ENCODE assay signal across 26 mouse cellular contexts in the genomic region with DNA sequence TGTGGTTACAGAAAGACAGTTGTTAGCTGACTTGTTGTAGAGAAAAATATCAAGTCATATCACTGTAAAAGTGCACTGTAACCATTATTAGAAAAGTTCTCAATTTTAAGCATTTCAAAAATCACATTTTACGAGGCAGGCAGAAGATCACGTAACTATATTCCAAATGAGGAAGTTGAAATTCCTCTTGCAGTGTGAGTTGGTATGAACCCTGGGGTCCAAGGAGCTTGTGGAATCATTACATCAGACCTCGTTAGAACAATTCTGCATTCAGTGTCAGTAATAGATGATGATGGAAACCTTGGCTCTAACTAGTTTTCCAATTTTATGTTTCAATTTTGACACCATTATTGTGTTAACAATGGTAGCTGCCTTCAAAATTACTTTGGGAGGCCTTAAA.
"Had no signal": no experiment of that assay in that cellular context is flagged by ENCODE, and none has a peak within 500 bp of the region (broad histone marks: within the 10 kb centered on the region; RNA-seq: fewer than 3 reads in every experiment).

No protein-coding gene starts in this region.

- H3K4me3 ChIP-seq: gastrocnemius, adult 2 months; heart, adult 2 months; heart, embryonic 10.5 days; heart, embryonic 12.5 days; hindbrain, embryonic 13.5 days; hindbrain, embryonic 15.5 days; layer of hippocampus, adult 2 months; left cerebral cortex, adult 2 months; limb, embryonic 10.5 days; limb, embryonic 12.5 days; liver, embryonic 13.5 days; liver, embryonic 15.5 days had no signal

- H3K27ac ChIP-seq: gastrocnemius, adult 2 months; heart, adult 2 months; heart, embryonic 10.5 days; hindbrain, embryonic 13.5 days; hindbrain, embryonic 15.5 days; hindbrain, postnatal 0 days; layer of hippocampus, adult 2 months; left cerebral cortex, adult 2 months; limb, embryonic 10.5 days; limb, embryonic 12.5 days; liver, embryonic 13.5 days; liver, embryonic 15.5 days had no signal

- DNase-seq: gastrocnemius, adult 2 months; gastrocnemius, postnatal 10 days; gastrocnemius, postnatal 25 days; heart, adult 11 months; heart, adult 2 months; heart, postnatal 14 days; heart, postnatal 36 days; kidney, adult 18-20 months; kidney, adult 8-10 months; kidney, postnatal 10 days; kidney, postnatal 25 days; kidney, postnatal 4 days; liver; liver, embryonic 13.5 days had no signal

- H3K9me3 ChIP-seq: heart, embryonic 10.5 days; heart, embryonic 12.5 days; hindbrain, embryonic 13.5 days; hindbrain, embryonic 15.5 days; limb, embryonic 10.5 days; limb, embryonic 12.5 days; liver, embryonic 13.5 days; liver, embryonic 15.5 days had no signal

- H3K36me3 ChIP-seq: heart, embryonic 10.5 days; heart, embryonic 12.5 days; hindbrain, embryonic 13.5 days; hindbrain, embryonic 15.5 days; limb, embryonic 10.5 days; limb, embryonic 12.5 days; liver, embryonic 13.5 days; liver, embryonic 15.5 days had no signal

- H3K27me3 ChIP-seq: heart, embryonic 12.5 days; hindbrain, embryonic 13.5 days; hindbrain, embryonic 15.5 days; limb, embryonic 12.5 days; liver, embryonic 15.5 days had no signal

- H3K9ac ChIP-seq: heart, embryonic 12.5 days; hindbrain, embryonic 13.5 days; hindbrain, embryonic 15.5 days; limb, embryonic 12.5 days; liver, embryonic 13.5 days; liver, embryonic 15.5 days had no signal

- H3K4me2 ChIP-seq: heart, embryonic 12.5 days; hindbrain, embryonic 13.5 days; hindbrain, embryonic 15.5 days; limb, embryonic 12.5 days; liver, embryonic 11.5 days; liver, embryonic 13.5 days; liver, embryonic 15.5 days had no signal

- H3K4me1 ChIP-seq: heart, embryonic 10.5 days; heart, embryonic 12.5 days; hindbrain, embryonic 13.5 days; hindbrain, embryonic 15.5 days; liver, embryonic 13.5 days; liver, embryonic 15.5 days had no signal

- ATAC-seq: hindbrain, postnatal 0 days; intestine, postnatal 0 days had no signal
